Mouse (Mus musculus) megakaryocyte, adult 5-6 weeks (primary cell): Measurements from ENCODE around the gene Il6st. TPM values are rescaled to one million over a fixed set of nuclear protein-coding genes. Genes with fewer than 3 reads are reported as not detected.

ENCODE experiments used
- ATAC-seq: 2 replicates; pipeline ENCODE4 v1.8.0; 2016; ENCODE audit warnings: mild to moderate bottlenecking, inconsistent platforms; ENCODE audit not compliant: poor library complexity, severe bottlenecking
- total RNA-seq, 2 experiments: library from RNA; stranded (forward) in 1 of 2; stranded (reverse) in 1 of 2; fragments of 153-499, 151-499 nt in 1 of 2; fragments of 221-1000, 200-1000 nt in 1 of 2; gene quantifications; 2 replicates each; pipeline versions ENCODE4 v1.2.3 to v1.2.4; 2015 to 2017

The Il6st gene
- total RNA-seq, 2 experiments from 2014 or later, result 77.4 to 94.6 TPM

GRCm38 (mm10) chr13:112479032-112479431, 15.2 kb downstream of the Il6st start:
- ATAC-seq, result no peak

- ATAC-seq, result no peak
Observed at GRCm38 (mm10) chr13:112479926-112480325, 16.1 kb downstream of the Il6st start.

GRCm38 (mm10) chr13:112482525-112482924, 18.7 kb downstream of the Il6st start:
- ATAC-seq, result no peak

- ATAC-seq, result no peak
Observed at GRCm38 (mm10) chr13:112483015-112483414, 19.1 kb downstream of the Il6st start.

DNA sequence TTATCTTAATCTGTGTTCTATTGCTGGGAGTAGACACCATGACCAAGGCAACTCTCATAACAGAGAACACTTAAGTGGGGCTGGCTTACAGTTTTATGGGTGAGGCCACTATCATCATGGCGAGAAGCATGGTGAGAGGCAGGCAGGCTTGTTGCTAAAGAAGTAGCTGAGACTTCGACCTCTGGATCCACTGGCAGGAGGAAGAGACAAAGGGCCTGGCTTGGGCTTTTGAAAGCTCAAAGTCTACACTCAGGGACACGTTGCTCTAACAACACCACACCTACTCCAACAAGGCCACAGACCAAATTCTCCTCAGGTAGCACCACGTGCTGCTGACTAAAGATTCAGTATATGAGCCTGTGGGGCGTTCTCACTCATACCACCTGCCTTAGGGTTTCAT, 22.4 kb downstream of the Il6st start:
- ATAC-seq, result no peak

DNA sequence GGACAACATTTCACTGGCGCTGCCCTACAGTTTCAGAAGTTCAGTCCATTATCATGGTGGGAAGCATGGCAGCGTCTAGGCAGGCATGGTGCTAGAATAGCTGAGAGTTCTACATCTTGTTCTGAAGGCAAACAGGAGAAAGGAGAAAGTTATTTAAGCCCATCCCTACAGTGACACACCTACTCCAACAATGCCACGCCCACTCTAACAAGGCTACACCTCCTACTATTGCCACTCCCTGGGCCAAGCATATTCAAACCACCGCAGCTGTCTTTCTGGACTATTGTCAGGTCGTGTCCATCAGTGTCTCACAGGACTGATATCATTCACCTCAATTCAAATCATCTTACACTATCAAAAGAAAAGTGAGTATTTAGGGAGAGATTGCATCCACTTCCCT, 22.8 kb downstream of the Il6st start:
- no peak for ATAC-seq

DNA sequence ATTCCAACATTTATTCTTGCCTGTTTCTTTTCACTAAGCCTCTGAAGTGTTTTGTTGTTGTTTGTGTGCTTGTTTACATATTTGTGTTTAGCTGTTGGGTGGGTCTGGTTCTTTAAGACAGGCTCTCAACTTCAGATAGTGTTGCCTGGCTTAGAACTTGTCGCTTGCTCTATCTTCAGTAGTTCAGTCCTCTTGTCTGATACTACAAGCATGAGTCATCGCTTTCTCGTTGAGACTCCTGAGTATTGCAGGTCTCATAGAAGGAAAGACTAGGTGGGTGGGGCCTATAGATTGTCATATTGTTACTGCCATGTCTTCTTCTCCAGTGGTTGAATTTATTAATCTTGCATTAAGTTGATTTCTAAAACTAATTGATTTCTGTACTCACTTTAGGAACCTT, 26.2 kb downstream of the Il6st start:
- ATAC-seq, result no peak

DNA sequence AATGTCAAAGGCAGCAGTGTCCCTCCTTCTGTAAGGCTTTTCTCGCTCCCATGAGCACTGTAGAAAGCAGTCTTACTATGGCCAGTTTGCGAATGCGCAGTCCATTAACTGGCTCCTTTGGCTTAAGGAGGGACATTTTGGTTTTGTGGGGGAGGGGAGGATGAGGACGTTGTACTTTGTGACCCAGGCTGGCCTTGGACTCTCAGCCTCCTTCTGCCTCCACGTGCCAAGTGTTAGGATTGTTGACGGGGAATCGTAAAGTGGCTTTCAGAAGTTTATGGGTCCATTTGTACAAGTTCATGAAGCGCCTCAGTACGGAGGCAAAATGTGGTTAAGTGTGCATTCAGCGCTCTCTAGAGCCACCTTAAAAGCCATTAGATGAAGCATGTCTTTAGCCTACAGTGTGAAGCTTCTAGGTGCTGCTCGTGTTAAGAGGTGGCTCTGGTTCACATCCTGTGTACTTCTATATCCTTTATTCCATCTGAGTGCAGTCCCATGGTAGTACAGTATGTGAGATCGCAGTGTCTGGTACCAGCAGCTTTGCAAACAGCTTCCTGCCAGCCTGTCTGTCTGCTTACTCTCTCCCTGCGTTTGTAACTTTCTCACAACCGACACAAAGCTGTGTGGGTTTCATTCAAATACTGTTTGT, 27.9 kb downstream of the Il6st start:
- ATAC-seq, result no peak

DNA sequence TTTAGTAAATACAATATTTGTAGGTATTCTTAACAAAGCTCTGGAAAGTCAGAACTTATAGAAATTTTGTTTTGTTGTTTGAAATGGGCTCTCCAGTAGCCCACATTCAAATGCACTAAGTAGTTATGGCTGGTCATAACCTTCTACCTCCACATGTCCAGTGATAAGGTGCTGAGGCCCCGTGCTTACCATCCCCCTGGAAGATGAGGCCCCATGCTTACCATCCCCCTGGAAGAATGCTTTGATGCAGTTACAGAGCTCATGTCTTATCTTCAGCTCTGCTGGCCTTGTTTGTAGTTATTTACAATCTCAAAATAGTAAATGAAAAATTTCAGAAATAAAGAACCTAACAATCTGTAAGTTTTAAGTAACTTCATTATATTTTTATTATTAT, 28.4 kb downstream of the Il6st start:
- ATAC-seq, result no peak

DNA sequence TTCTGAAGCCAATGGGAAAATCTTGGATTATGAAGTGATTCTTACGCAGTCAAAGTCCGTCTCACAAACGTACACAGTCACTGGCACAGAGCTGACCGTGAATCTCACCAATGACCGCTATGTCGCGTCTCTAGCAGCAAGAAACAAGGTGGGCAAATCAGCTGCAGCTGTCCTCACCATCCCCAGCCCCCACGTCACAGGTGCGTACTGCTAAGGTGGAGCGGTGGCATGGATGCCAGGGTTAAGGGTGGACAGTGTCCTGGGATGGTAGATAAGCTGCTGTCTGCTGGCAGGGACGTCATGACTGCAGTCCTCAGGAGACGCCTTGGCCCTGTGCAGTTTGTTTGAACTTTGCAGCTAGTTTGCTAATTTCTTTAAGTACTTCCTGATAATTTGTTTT, 30.7 kb downstream of the Il6st start:
- no peak for ATAC-seq

DNA sequence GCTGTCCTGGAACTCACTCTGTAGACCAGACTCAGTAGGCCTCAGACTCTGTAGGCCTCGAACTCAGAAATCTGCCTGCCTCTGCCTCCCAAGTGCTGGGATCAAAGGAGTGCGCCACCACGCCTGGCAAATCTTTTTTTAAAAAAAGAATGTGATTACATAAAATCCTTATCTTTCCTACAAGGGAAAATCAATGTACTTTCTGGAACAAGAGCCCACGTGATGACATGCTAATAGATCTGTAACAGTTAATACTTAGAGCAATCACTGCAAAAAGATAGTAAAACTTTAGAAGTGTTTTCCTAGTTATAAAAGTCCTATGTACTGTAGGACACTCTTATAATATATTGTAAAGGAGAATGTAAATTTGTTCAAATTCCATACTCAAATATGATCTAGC, 36.2 kb downstream of the Il6st start:
- no peak for ATAC-seq

GRCm38 (mm10) chr13:112500466-112500865, 36.6 kb downstream of the Il6st start:
- no peak for ATAC-seq

- no peak for ATAC-seq
Observed at GRCm38 (mm10) chr13:112503846-112504245, 40.0 kb downstream of the Il6st start.

DNA sequence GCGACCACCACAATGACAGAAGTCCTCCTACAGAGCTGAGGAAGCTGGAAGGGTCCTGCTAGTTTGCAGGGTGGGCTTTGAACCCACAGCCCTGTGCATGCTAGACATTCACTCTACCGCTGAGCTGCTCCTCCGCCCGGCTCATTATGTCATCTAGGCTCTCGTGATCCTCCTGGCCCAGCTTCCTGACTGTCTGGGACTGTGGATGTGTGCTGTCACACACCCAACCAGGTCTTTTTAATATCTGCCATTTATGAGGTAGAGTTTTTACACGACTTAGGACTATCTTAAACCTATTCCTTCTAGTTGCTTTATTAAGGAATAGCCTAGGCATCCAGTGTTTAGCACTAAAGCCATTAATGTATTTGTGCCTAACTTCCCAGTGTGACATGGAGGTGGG, 41.6 kb downstream of the Il6st start:
- no peak for ATAC-seq

DNA sequence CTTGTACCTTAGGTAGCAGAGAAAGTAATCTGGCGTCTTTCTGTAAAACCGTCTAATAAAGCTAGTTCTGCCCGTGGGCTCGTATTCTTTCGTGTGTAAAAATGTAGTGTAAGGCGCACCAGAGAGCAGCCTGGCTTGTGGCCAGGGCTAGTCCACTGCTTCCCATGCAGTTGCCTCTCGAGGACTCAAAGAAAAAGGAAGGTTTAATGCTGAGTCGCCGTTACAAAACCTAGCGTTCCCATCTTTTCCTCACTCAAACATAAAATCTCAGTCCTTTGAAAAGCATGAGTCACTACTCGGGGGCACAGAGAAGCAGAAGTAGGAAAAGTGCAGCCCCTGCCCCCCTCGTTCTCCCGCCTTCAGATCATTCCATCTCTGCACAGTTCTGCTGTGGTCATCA, 42.9 kb downstream of the Il6st start:
- ATAC-seq, result no peak

GRCm38 (mm10) chr13:112507691-112508090, 43.8 kb downstream of the Il6st start:
- 0 out of 2 replicates have a peak, but pooled peaks have one; percentile 30 for ATAC-seq

DNA sequence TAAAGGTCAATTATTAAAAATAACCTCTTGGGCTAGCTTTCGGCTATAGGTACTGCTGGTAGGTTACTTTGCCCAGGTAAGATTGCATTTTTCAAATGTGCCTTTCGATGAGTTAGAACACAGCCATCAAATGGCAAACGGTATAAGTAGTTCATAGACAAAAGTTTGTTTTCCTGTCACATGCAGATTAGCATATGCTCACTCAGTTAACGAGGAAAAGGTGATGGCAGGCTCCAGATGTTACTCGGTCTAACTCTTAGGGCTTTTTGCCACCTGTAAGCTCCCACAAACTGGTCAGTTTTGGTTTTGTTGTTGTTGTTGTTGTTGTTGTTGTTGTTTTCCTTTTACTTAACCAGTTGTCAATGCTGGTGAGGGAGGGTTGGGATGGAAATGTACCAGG, 44.6 kb downstream of the Il6st start:
- no peak for ATAC-seq

DNA sequence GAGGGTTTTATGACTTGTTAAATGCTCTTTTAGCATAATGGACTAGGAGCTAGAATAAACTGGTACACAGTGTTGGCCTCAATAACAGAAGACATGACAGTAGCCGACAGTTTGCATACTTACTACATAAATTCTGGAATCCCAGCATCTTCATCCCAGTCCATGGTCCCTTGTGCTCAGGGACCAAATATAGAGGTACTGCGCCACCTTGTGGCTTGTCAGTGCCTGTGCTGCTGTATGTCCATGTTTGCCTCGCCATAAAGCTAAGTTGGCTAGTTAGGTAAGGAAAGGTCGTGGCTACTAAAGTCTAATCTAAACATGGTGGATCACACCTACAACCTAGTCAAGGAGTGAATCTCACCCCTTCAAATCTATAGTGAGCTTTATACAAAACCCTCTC, 45.6 kb downstream of the Il6st start:
- peak; percentile 67 for ATAC-seq

DNA sequence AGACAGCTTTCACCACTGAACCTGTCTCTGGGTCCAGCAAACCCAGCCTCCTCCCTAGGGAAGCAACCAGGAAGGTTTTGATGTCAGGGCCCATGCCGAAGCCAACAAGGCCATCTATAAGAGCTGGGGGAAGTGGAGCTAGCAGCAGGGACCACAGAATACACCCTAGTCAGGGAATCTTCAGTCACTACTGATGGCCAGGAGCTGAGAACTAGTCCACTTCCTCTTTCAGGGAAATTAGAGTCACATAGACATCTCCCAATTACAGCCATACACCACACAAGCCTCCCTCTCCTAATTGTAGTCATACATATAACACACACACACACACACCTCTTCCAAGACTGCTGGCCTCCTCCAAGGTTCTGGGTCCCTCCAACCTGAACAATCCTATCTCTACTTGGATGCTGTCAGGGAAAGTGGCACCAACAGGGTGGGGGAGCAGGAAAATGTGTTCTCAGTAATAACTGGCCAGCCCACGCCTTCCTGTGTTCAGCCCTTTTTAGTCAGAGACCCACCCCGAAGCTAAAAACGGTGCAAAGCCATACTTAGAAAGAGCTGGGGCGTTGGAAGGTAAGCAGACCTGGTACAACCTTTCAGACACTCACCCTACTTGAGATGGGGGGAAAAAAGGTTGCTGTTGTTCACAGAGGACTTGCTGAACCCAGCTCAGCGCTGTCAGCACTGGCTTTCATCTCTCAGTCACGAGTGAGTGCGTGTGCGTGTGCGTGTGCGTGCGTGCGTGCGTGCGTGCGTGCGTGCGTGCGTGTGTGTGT, 46.8 kb downstream of the Il6st start:
- ATAC-seq, result peak; percentile 44

DNA sequence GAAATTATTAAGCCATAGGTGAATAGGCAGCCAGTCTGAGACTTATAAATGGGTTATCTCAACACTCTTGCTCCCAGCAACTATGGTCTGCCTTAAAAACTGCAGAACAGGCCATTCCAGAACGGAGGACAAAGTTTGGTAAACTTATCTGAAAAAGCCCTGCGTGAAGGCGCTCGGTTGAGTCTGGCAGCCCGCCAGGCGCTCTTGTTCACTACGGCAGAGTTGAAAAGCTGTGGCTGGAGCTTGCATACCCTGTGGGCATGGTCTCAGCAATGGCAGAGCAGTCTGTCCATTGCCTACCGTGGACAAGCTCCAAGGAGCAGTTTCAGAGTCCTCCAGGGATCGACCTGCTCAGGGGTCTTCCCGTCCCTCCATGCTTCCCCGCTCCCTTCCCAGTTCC, 47.4 kb downstream of the Il6st start:
- ATAC-seq, result no peak

DNA sequence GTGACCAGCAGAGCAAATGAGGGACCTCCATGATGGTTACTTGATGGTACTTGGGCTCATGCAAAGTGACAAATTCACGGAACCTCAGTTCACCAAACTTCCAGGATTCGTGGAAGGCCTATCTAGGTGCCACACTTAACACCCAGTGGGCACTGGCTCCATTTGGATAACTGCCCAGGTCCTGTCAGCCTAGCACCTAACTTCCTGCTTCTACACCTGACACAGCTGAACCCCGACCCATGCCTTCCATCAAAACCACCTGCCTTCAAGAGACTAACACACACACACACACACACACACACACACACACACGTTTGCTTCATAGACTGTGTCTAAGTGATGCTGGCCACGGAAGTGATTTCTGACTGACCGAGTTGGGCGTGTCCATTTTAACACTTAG, 47.9 kb downstream of the Il6st start:
- no peak for ATAC-seq

DNA sequence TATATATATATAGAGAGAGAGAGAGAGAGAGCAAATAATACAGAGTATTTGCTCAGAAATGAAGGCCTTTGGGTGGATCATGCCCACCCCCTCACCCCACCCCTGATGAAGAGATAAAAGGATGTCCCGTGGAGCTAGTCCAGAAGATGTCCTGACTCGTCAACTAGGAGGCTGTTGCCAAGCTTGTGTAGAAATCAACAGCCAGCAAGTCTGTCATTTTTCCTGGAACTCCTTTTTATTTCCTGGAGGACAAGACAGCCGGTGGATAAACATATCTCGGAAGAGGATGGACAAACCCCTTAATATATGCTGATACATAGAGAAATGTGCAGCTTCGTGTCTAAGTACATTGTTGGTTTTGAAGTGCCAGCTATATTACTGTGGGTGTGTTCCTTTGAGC, 49.0 kb downstream of the Il6st start:
- no peak for ATAC-seq

GRCm38 (mm10) chr13:112514546-112514945, 50.7 kb downstream of the Il6st start:
- no peak for ATAC-seq
